Mouse (Mus musculus) adrenal gland, adult 8-10 months (tissue): Measurements from ENCODE around the gene Rbp3. TPM values are rescaled to one million over a fixed set of nuclear protein-coding genes. Genes with fewer than 3 reads are reported as not detected.

Experiments
- DNase-seq: peaks from one replicate; pipeline ENCODE4 v3.0.0; 2022
- total RNA-seq, 4 experiments: library from RNA; stranded (reverse); gene quantifications; 2 replicates each; pipeline ENCODE4 v1.2.4; 2022

The Rbp3 gene
- total RNA-seq, 4 experiments from 2014 or later: not detected

GRCm38 (mm10) chr14:33974752-33975151 lies 20.9 kb downstream of the Rbp3 start:
- DNase-seq: no peak

GRCm38 (mm10) chr14:33977748-33978147 lies 23.9 kb downstream of the Rbp3 start:
- no peak for DNase-seq

GRCm38 (mm10) chr14:33978604-33979059 lies 24.8 kb downstream of the Rbp3 start, which contains the start of gene Zfp488:
Zfp488 (minus strand) TSS chr14:33978764.
- DNase-seq: no peak

DNA sequence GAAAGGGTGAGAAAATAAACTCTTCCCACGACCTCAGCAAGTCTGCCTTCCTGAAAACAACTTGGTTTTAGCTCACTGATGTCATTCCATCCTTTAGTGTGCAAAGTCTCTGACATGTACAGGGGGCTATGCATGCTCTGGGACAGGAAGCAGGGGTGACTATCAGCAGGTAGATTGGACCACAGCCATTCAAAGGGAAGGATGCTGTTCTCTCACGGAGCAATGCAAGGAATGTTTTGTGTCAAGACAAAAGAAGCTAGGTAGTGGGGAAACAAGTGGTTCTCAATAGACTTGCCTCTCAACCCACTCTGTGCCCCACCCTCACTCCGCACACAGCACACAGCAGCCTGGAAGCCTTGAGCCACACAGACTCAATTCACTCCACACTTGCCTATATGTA lies 35.4 kb downstream of the Rbp3 start:
- DNase-seq: no peak

DNA sequence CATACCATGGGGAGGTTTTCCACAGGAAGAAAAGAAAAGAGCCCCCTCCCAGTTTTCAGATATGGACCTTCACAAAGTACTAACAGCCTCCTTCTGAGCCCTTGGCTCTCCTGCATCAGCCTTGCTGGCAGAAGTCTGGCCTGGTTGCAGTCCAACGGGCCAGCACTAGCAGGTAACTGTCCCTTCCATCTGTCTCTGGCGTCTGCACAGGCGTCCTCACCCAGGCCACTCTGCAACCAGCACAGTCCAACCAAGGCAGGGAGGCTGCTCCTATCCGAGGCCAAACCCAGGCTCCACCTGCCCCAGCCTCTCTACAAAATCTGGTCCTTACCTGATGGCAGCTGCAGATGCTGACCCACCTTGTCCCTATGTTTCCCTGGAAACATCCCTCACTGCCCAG lies 38.2 kb downstream of the Rbp3 start:
- no peak for DNase-seq

DNA sequence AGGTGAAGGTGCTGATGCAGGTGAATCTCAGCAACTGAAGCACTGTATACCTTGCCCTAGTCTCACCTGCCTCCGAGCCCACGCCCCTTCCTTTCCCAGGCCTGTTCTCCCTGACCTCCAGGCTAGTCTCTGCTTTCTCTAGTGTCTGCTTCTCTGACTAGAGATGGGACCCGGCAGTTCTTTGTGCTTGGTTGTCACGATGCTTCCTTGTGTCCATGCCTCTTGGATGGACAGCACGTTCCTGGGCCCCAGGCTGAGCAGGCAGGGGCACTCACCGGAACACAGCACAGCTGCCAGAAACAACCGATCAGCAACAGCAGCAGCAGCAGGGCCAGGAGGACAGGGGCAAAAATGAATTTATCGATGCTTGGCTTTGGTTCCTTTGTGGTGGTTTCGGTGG lies 39.2 kb downstream of the Rbp3 start:
- no peak for DNase-seq

GRCm38 (mm10) chr14:33993521-33994289 lies 39.9 kb downstream of the Rbp3 start:
- DNase-seq: no peak

GRCm38 (mm10) chr14:33997427-33997826 lies 43.6 kb downstream of the Rbp3 start:
- DNase-seq: no peak

- DNase-seq: no peak
These were observed 46.3 kb downstream of the Rbp3 start for GRCm38 (mm10) chr14:34000076-34000475.

DNA sequence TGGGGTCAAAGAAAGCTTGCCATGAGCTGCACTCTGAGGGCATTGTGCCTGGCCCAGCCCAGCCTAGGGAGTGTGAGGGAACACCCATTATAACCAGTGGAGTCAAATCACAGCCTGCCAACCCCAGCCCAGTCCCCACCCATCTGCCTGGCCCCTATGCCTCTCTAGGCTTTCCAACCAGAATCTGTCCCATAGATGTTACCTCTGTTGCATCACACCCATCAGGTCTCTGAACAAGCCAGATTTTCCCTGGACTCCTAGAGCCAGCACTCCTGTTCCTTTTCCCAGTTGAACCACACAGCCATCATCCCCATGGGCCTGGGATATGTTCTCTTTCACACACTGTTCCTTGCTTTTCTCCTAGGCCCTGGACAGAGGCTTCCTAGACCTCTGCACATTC lies 47.6 kb downstream of the Rbp3 start:
- DNase-seq: no peak

GRCm38 (mm10) chr14:34002358-34002757 lies 48.6 kb downstream of the Rbp3 start:
- DNase-seq: no peak

Other genes with a start within 250 kb of the Rbp3 start
- 10 to 100 TPM in 3 of 4 experiments, 1 to 10 TPM in 1; 9.9 to 18.5 (median 13.3) TPM for gene Gdf10, start 30.4 kb upstream of the Rbp3 start, total RNA-seq
- gene Gdf2, start 13.0 kb upstream of the Rbp3 start, total RNA-seq: not detected
- gene Zfp488, start 24.8 kb downstream of the Rbp3 start, total RNA-seq: under 1 TPM in 3 of 4 experiments, not detected in 1; 0.07 to 0.22 (median 0.08) TPM
- not detected for gene Gm30083, start 61.2 kb downstream of the Rbp3 start, total RNA-seq
- gene Gm5460, start 62.8 kb downstream of the Rbp3 start, total RNA-seq: under 1 TPM in 3 of 4 experiments, not detected in 1; 0.13 to 0.58 (median 0.38) TPM
- gene Antxrl, start 98.7 kb downstream of the Rbp3 start, total RNA-seq: not detected
- 1 to 10 TPM; 1.2 to 3.1 (median 2.0) TPM for gene Anxa8, start 132.0 kb downstream of the Rbp3 start, total RNA-seq
- not detected for gene A630023A22Rik, start 148.8 kb downstream of the Rbp3 start, total RNA-seq
- gene Npy4r, start 198.5 kb downstream of the Rbp3 start, total RNA-seq: under 1 TPM in 1 of 4 experiments, not detected in 3; 0.07 TPM
- gene Gprin2, start 247.7 kb downstream of the Rbp3 start, total RNA-seq: 1 to 10 TPM; 3.6 to 7.1 (median 4.7) TPM